ENCODE assay signal across 7 mouse cellular contexts in the genomic region with DNA sequence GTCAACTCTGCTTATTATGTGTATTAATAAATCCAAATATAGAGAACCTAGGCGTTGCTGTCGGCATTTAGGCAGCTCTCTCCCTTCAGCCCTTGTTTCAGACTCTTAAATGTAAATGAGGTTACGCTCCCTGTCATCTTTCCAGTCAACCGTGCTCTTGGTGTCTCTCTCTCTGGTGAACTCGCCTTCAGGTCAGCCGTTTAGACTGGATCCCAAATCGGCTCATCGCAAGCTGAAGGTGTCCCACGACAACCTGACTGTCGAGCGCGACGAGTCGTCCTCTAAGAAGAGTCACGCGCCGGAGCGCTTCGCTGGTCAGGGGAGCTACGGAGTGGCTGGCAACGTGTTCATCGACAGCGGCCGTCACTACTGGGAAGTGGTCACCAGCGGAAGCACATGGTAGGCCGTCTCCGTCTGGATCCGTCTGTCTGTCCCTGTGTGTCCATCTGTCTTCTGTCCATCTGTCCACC. TPM values are rescaled to one million over a fixed set of nuclear protein-coding genes. Genes with fewer than 3 reads are reported as not detected.
DNase-seq lines count a peak whose midpoint lies in the region; ATAC-seq and TF ChIP-seq lines count a peak whose summit lies in the region.
"Not testable (repeated sequence)": the region's sequence is repeated elsewhere in the genome, so short reads cannot be mapped to it uniquely, and the experiment has no call there.

No protein-coding gene starts in this region.

- H3K27me3 ChIP-seq in embryonic facial prominence, embryonic 14.5 days (replicated peaks; ENCODE audit: control insufficient read depth, insufficient read depth, low read length); heart, adult 2 months (ENCODE audit: control insufficient read depth, insufficient read depth, low read length); kidney, adult 2 months (replicated peaks; ENCODE audit: control insufficient read depth, insufficient read depth, low read length); limb, embryonic 12.5 days; midbrain, embryonic 14.5 days (ENCODE audit: control insufficient read depth, insufficient read depth, low read length); spleen, adult 2 months (ENCODE audit: control insufficient read depth, insufficient read depth, low read length): not testable (repeated sequence)

- TF ChIP-seq CTCF in brain, embryonic 14.5 days (IDR thresholded peaks at IDR 0.05; ENCODE audit: borderline replicate concordance, extremely low read depth, insufficient read depth, insufficient read length); heart, adult 2 months (IDR thresholded peaks at IDR 0.05); kidney, adult 2 months (conservative IDR thresholded peaks at IDR 0.05; ENCODE audit: insufficient read depth, insufficient read length, low read depth, low read length); spleen, adult 2 months (IDR thresholded peaks at IDR 0.05; ENCODE audit: extremely low read depth, insufficient read depth, insufficient read length, insufficient replicate concordance): not testable (repeated sequence)

- intact Hi-C loops in heart, adult 2 months (cut with DNase I): not testable (repeated sequence)

- not testable (repeated sequence) for H3K4me1 ChIP-seq in embryonic facial prominence, embryonic 14.5 days (ENCODE audit: control insufficient read depth, insufficient read depth, low read length); heart, adult 2 months (ENCODE audit: control insufficient read depth, insufficient read depth, low read length); kidney, adult 2 months (ENCODE audit: control insufficient read depth, insufficient read depth, low read length); limb, embryonic 12.5 days (replicated peaks); midbrain, embryonic 14.5 days (ENCODE audit: control insufficient read depth, insufficient read depth, low read length); spleen, adult 2 months (ENCODE audit: control insufficient read depth, insufficient read depth, insufficient read length)

- H3K9ac ChIP-seq in embryonic facial prominence, embryonic 14.5 days (ENCODE audit: low read depth, low read length); heart, adult 2 months (ENCODE audit: low read depth, low read length); limb, embryonic 12.5 days (replicated peaks); midbrain, embryonic 14.5 days (replicated peaks; ENCODE audit: low read length): not testable (repeated sequence)

- H3K36me3 ChIP-seq in embryonic facial prominence, embryonic 14.5 days (ENCODE audit: control insufficient read depth, insufficient read depth, low read length): peaks cover 84% of the 10 kb centered on the region
- H3K36me3 ChIP-seq in heart, adult 2 months (ENCODE audit: control insufficient read depth, insufficient read depth, low read length): not testable (repeated sequence)
- H3K36me3 ChIP-seq in kidney, adult 2 months (ENCODE audit: control insufficient read depth, insufficient read depth, low read length): peaks cover 16% of the 10 kb centered on the region; the same call in 1 of the 2 replicates
- H3K36me3 ChIP-seq in limb, embryonic 12.5 days: peaks cover 68% of the 10 kb centered on the region
- peaks cover 67% of the 10 kb centered on the region for H3K36me3 ChIP-seq in midbrain, embryonic 14.5 days (ENCODE audit: control insufficient read depth, insufficient read depth, low read length)
- H3K36me3 ChIP-seq in spleen, adult 2 months (ENCODE audit: control insufficient read depth, insufficient read depth, low read length): peaks cover 13% of the 10 kb centered on the region

- H3K79me2 ChIP-seq in heart, adult 2 months (replicated peaks; ENCODE audit: control insufficient read depth, insufficient read depth, low read length): not testable (repeated sequence)

- WGBS in embryonic facial prominence, embryonic 14.5 days: 88% methylated on average over 28 of the region's 28 CpGs
- 87% methylated on average over 28 of the region's 28 CpGs for WGBS in heart, adult 2 months
- WGBS in kidney, adult 2 months: 90% methylated on average over 28 of the region's 28 CpGs
- WGBS in limb, embryonic 12.5 days: 88% methylated on average over 28 of the region's 28 CpGs
- 81% methylated on average over 28 of the region's 28 CpGs for WGBS in midbrain, embryonic 14.5 days
- whole genome bisulfite sequencing in spleen, adult 2 months: 87% methylated on average over 28 of the region's 28 CpGs

- not testable (repeated sequence) for H3K4me2 ChIP-seq in embryonic facial prominence, embryonic 14.5 days (ENCODE audit: low read depth, low read length); limb, embryonic 12.5 days; midbrain, embryonic 14.5 days (ENCODE audit: low read length)

- peak; percentile 86 for DNase-seq in brain, embryonic 14.5 days (ENCODE audit: low read depth)
- DNase-seq in embryonic facial prominence, embryonic 14.5 days (ENCODE audit: low spot score): peak; percentile 20
- DNase-seq in heart, adult 2 months: peak; percentile 52 to 62
- peak; percentile 57 for DNase-seq in kidney, adult 2 months
- DNase-seq in midbrain, embryonic 14.5 days: peak; percentile 52
- DNase-seq in spleen, adult 2 months (ENCODE audit: low read depth in 1 of 2, low spot score in 2 of 2): peak; percentile 59 to 68

- not testable (repeated sequence) for H3K27ac ChIP-seq in embryonic facial prominence, embryonic 14.5 days (replicated peaks; ENCODE audit: low read depth, low read length); heart, adult 2 months; kidney, adult 2 months (ENCODE audit: insufficient read depth, low read depth, low read length); limb, embryonic 12.5 days; spleen, adult 2 months (ENCODE audit: insufficient read depth, low read length)
- 0 out of 2 replicates have a peak overlapping the region, but pooled peaks have one; percentile 0 for H3K27ac ChIP-seq in midbrain, embryonic 14.5 days (replicated peaks; ENCODE audit: low read depth, low read length)

- peaks cover 82% of the 10 kb centered on the region for H3K9me3 ChIP-seq in embryonic facial prominence, embryonic 14.5 days (ENCODE audit: control insufficient read depth, low read length)
- H3K9me3 ChIP-seq in limb, embryonic 12.5 days: peaks cover 67% of the 10 kb centered on the region
- H3K9me3 ChIP-seq in midbrain, embryonic 14.5 days (ENCODE audit: control insufficient read depth, low read length): peaks cover 59% of the 10 kb centered on the region

- H3K4me3 ChIP-seq in embryonic facial prominence, embryonic 14.5 days (ENCODE audit: low read depth, low read length); heart, adult 2 months; kidney, adult 2 months (ENCODE audit: insufficient read depth, low read depth, low read length); limb, embryonic 12.5 days (replicated peaks); midbrain, embryonic 14.5 days (replicated peaks; ENCODE audit: low read depth, low read length); spleen, adult 2 months (ENCODE audit: extremely low read depth, insufficient read depth, insufficient read length): not testable (repeated sequence)

- TF ChIP-seq POLR2A in brain, embryonic 14.5 days (IDR thresholded peaks at IDR 0.05; ENCODE audit: borderline replicate concordance, extremely low read depth, insufficient read depth, insufficient read length, poor library complexity, severe bottlenecking); heart, adult 2 months (IDR thresholded peaks at IDR 0.05; ENCODE audit: insufficient read depth, low read depth, low read length); kidney, adult 2 months (IDR thresholded peaks at IDR 0.05; ENCODE audit: low read depth, low read length); spleen, adult 2 months (IDR thresholded peaks at IDR 0.05; ENCODE audit: low read depth, low read length): not testable (repeated sequence)

- TF ChIP-seq EP300 in heart, adult 2 months (IDR thresholded peaks at IDR 0.05; ENCODE audit: insufficient read depth, low read depth, low read length): not testable (repeated sequence)

- ATAC-seq in embryonic facial prominence, embryonic 14.5 days (ENCODE audit: low read depth): not testable (repeated sequence)
- ATAC-seq in limb, embryonic 12.5 days (ENCODE audit: insufficient number of reproducible peaks, insufficient read depth, low FRiP score, low TSS enrichment, low read depth): peak; percentile 2; the same call in 1 of the 2 replicates
- 0 out of 2 replicates have a peak, but pooled peaks have one; percentile 0 for ATAC-seq in midbrain, embryonic 14.5 days (ENCODE audit: low FRiP score, low TSS enrichment)

RNA-seq across cellular contexts. Expression of gene Gm21887, which starts 22.1 kb away (rescaled TPM):
- 476 and 1,536 TPM in 2 replicates for polyA plus RNA-seq in brain, embryonic 14.5 days (2012; rRNA removed)
- 128 and 129 TPM in 2 replicates for polyA plus RNA-seq in embryonic facial prominence, embryonic 14.5 days (2014; fragmentation: Nextera tagmentation; extraction: Ambion mirVana)
- total RNA-seq in heart, adult 2 months (2021): 10 to 100 TPM; 22.9 to 27.8 TPM
- polyA plus RNA-seq in heart, adult 2 months (2012; rRNA removed): 27.5 and 60.9 TPM in 2 replicates
- 108 and 184 TPM in 2 replicates for polyA plus RNA-seq in kidney, adult 2 months (2012; rRNA removed)
- polyA plus RNA-seq in limb, embryonic 12.5 days (2016; fragmentation: Nextera tagmentation; extraction: Ambion mirVana): 190 and 276 TPM in 2 replicates
- polyA plus RNA-seq in midbrain, embryonic 14.5 days (2014; fragmentation: Nextera tagmentation; extraction: Ambion mirVana): 126 and 339 TPM in 2 replicates
- polyA plus RNA-seq in spleen, adult 2 months (2012; rRNA removed): 605 and 1,690 TPM in 2 replicates

Comparison
In these comparisons a context has a peak if more than half of its experiments do, and no peak if none do; other contexts are left out.
1. DNase-seq: peak in every context shown above with its lines; median percentile 86 in brain, embryonic 14.5 days; 64 in spleen, adult 2 months; 57 in heart, adult 2 months; 57 in kidney, adult 2 months; 52 in midbrain, embryonic 14.5 days; 20 in embryonic facial prominence, embryonic 14.5 days.